Mouse (Mus musculus) testis, adult 2 months (tissue): Measurements from ENCODE around the gene Atg13.

ENCODE experiments used
- CTCF ChIP-seq: fragments of 200-500 bp; IDR thresholded peaks from 2 replicates; pipeline ENCODE4 v1.5.1; 2012; ENCODE audit warnings: low read depth, mild to moderate bottlenecking, inconsistent platforms, low read length, moderate library complexity; ENCODE audit not compliant: control insufficient read depth, insufficient read depth, insufficient replicate concordance
- POLR2A ChIP-seq: fragments of 200-500 bp; IDR thresholded peaks from 2 replicates; pipeline ENCODE4 v1.6.1; 2012; ENCODE audit warnings: low read depth, mild to moderate bottlenecking, inconsistent platforms, low read length, moderate library complexity; ENCODE audit not compliant: control insufficient read depth

GRCm38 (mm10) chr2:91628171-91628570 lies 82.2 kb downstream of the Atg13 start:
- no peak for TF ChIP-seq CTCF
- no peak for TF ChIP-seq POLR2A
